Mouse (Mus musculus) midbrain, embryonic 13.5 days (tissue): ENCODE data around the gene Rab3c. TPM values are rescaled to one million over a fixed set of nuclear protein-coding genes. Genes with fewer than 3 reads are reported as not detected.

ENCODE experiments used
- ATAC-seq: fragments of 200-750 bp; cut with Nextera tagmentation; 2 replicates; pipeline ENCODE4 v1.8.0; 2017; ENCODE audit warnings: mild to moderate bottlenecking, moderate TSS enrichment, moderate library complexity
- H3K27ac ChIP-seq: fragments of 300-500 bp; sonication (generic); 2 replicates; pipeline ENCODE4 v1.5.1; 2015; ENCODE audit warnings: inconsistent platforms, mild to moderate bottlenecking, moderate library complexity
- H3K27me3 ChIP-seq: fragments of 300-500 bp; sonication (generic); 2 replicates; pipeline ENCODE4 v1.6.1; 2015; ENCODE audit warnings: mild to moderate bottlenecking, inconsistent platforms
- H3K36me3 ChIP-seq: fragments of 300-500 bp; sonication (generic); 2 replicates; pipeline ENCODE4 v1.6.1; 2015; ENCODE audit warnings: mild to moderate bottlenecking, inconsistent platforms
- H3K4me1 ChIP-seq: fragments of 300-500 bp; sonication (generic); replicated peaks from 2 replicates; pipeline ENCODE4 v1.6.1; 2015; ENCODE audit warnings: inconsistent platforms
- H3K4me2 ChIP-seq: fragments of 300-500 bp; sonication (generic); replicated peaks from 2 replicates; pipeline ENCODE4 v1.6.1; 2015; ENCODE audit warnings: moderate library complexity, mild to moderate bottlenecking, inconsistent platforms
- H3K4me3 ChIP-seq: fragments of 300-500 bp; sonication (generic); replicated peaks from 2 replicates; pipeline ENCODE4 v1.5.1; 2015; ENCODE audit warnings: mild to moderate bottlenecking, inconsistent platforms
- H3K9ac ChIP-seq: fragments of 300-500 bp; sonication (generic); replicated peaks from 2 replicates; pipeline ENCODE4 v1.6.1; 2015; ENCODE audit warnings: mild to moderate bottlenecking, inconsistent platforms
- H3K9me3 ChIP-seq: fragments of 300-500 bp; sonication (generic); 2 replicates; pipeline ENCODE4 v1.6.1; 2016; ENCODE audit warnings: mild to moderate bottlenecking, inconsistent platforms
- WGBS: fragments of 180-500 bp; shearing (Covaris S2); methylation state at CpG from one replicate; pipeline ENCODE4 v1.1.7; 2015; 5-methylcytosine and 5-hydroxymethylcytosine counted together
- polyA plus RNA-seq: library from polyadenylated mRNA; unstranded; fragments of >200 nt; fragmentation: Nextera tagmentation; extraction: Ambion mirVana; gene quantifications from 2 replicates; pipeline ENCODE4 v1.2.1, GENCODE M21; 2015

Rab3c gene
- polyA plus RNA-seq, 1 experiment from 2014 or later = 215 TPM

GRCm38 (mm10) chr13:110034885-110035284 is 245.9 kb downstream of the Rab3c start:
- Histone ChIP-seq H3K36me3 (no peaks in the 10 kb centered on the region), H3K27me3 (no peaks in the 10 kb centered on the region), H3K9me3 (no peaks in the 10 kb centered on the region), H3K9ac (no peak overlapping the region), H3K4me1 (no peaks in the 10 kb centered on the region), H3K27ac (no peak overlapping the region), H3K4me3 (no peak overlapping the region), H3K4me2 (no peak overlapping the region)
- no peak for ATAC-seq
- 82% methylated on average over 6 of the region's 6 CpGs for WGBS

DNA sequence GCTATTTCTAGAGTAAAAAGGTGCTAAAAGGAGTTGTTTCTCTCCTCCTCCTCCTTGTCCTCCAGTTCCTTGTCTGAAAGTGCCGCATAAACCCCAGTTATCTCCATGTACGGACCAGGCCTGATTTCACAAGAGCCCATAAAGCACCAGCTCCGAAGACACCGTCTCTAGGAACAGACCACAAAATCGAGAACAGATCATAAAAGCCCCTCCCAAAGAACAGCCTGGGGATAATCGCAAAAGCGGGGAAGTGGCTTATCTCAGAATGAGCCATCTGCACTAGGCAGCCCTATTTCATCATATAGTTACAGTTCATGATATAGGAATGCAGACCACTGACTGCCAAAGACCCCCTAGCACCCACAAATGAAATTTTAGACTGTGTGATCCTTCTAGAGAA is 246.8 kb downstream of the Rab3c start:
- H3K27ac ChIP-seq = no peak overlapping the region
- H3K4me2 ChIP-seq = no peak overlapping the region
- no peaks in the 10 kb centered on the region for H3K4me1 ChIP-seq
- WGBS = 89% methylated on average over 7 of the region's 7 CpGs
- H3K27me3 ChIP-seq = no peaks in the 10 kb centered on the region
- H3K9ac ChIP-seq = no peak overlapping the region
- H3K9me3 ChIP-seq = no peaks in the 10 kb centered on the region
- no peaks in the 10 kb centered on the region for H3K36me3 ChIP-seq
- H3K4me3 ChIP-seq = no peak overlapping the region
- ATAC-seq = no peak

DNA sequence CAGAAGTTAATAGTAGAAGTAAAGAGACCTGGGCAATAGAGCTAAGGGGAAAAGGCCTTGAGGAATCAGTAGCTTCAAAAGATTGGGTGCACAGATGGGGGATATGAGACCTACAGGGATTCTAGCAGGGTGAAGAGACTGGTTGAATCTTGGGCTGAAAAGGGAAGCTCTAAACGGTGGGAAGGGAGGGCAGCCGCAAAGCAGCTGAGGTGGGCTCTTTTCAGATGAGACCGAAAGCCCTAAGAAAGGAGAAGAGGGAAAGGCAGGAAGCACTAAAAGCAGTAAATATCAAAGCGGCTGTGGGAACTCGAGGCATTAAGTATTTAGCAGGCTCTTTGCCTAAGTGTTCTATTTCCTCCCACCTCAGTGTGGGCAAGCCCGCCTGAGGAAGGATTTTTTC is 248.9 kb downstream of the Rab3c start:
- ATAC-seq = no peak
- WGBS = 41% methylated on average over 6 of the region's 6 CpGs

DNA sequence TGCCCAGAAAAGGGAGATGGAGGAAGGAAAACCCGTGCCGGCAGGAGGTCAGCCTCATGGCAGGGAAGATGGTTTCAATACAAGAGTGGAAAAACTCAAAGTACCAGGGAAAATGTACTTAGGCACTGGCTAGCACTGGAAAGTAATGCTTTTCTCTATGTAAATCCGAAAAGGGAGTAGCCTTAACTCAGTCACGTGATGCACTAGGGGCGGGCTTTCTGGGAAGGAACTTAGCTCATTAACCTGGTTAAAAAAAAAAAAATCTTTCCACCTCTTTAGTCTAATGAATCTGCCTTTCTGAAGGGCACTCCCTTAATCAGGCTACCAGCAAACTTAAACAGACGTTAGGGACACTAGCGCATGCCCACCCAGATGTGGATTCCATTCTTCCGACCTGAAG is 249.7 kb downstream of the Rab3c start:
- no peak for ATAC-seq
- Histone ChIP-seq H3K4me2 (no peak overlapping the region), H3K4me1 (no peaks in the 10 kb centered on the region), H3K36me3 (no peaks in the 10 kb centered on the region), H3K4me3 (no peak overlapping the region), H3K9me3 (no peaks in the 10 kb centered on the region), H3K9ac (no peak overlapping the region), H3K27me3 (no peaks in the 10 kb centered on the region), H3K27ac (no peak overlapping the region)
- WGBS = 82% methylated on average over 8 of the region's 8 CpGs

More for the DNA sequence above, 248.9 kb downstream of the Rab3c start:
- Histone ChIP-seq H3K9me3 (no peaks in the 10 kb centered on the region), H3K9ac (no peak overlapping the region), H3K27me3 (no peaks in the 10 kb centered on the region), H3K27ac (no peak overlapping the region), H3K4me1 (no peaks in the 10 kb centered on the region), H3K4me3 (no peak overlapping the region), H3K36me3 (no peaks in the 10 kb centered on the region), H3K4me2 (no peak overlapping the region)

DNA sequence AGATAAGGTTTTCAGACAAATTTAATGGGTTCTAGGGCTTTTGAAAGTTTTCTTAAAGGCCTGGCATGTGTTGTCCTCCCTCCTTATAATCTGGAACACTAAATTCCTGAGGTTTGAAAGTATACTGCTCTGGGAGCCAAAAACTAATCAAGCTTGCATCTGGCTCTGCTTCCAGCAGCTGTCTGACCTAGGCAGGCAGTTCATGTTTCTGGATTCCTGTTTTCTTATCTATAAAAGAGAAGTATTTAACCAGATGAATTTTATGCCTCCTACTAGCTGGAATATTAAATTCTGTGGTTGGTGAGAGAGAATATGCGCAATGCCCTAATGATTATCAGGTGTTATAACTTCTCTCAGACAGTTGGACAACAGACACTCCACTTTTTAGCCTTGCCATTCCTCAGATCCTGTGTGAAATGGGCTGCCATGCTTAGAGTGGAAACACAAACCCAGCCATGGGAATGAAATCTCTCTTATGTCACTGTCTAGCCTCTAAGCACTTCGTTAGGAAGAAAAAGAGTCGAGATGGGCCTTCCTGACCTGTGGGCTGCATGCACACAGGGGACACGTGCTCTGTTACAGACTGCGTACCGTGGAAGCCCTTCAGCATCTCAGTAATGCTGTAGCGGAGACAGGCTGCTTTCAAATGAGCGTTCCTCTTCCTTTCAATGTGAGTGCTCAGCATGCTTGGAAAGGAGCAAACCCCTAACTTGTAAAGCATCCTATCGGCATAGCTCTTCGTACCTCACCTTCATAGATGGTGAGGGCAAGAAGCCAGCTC is 256.2 kb downstream of the Rab3c start:
- H3K27me3 ChIP-seq = no peaks in the 10 kb centered on the region
- no peak overlapping the region for H3K4me3 ChIP-seq
- no peaks in the 10 kb centered on the region for H3K36me3 ChIP-seq
- peaks cover 5% of the 10 kb centered on the region for H3K4me1 ChIP-seq
- no peak overlapping the region for H3K9ac ChIP-seq
- H3K9me3 ChIP-seq = no peaks in the 10 kb centered on the region
- no peak overlapping the region for H3K27ac ChIP-seq
- H3K4me2 ChIP-seq = no peak overlapping the region
- 80% methylated on average over 10 of the region's 10 CpGs for WGBS
- ATAC-seq = no peak

DNA sequence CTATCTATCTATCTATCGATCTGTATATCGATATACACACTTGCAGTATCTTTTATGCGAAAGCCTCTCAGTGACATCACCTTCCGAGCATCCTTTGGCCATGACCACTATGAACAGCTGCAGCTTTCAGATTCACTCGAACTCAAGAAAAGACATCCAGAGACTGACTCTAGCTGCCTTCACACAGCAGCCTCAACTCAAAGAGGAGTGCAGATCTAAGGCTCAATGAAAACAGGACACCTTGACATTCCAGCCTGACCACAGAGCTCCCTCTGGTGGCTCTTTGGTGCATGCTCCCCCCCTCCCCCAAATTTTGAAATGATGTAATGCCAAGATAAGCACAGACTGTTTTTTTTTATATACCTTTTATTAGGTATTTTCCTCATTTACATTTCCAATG is 257.8 kb downstream of the Rab3c start:
- no peaks in the 10 kb centered on the region for H3K27me3 ChIP-seq
- H3K4me1 ChIP-seq = peaks cover 16% of the 10 kb centered on the region
- WGBS = 82% methylated on average over 5 of the region's 5 CpGs
- no peak overlapping the region for H3K4me2 ChIP-seq
- no peaks in the 10 kb centered on the region for H3K9me3 ChIP-seq
- H3K4me3 ChIP-seq = no peak overlapping the region
- ATAC-seq = no peak
- no peak overlapping the region for H3K27ac ChIP-seq
- H3K36me3 ChIP-seq = no peaks in the 10 kb centered on the region
- no peak overlapping the region for H3K9ac ChIP-seq

GRCm38 (mm10) chr13:110019774-110020173 is 261.0 kb downstream of the Rab3c start:
- H3K9me3 ChIP-seq = no peaks in the 10 kb centered on the region
- H3K4me1 ChIP-seq = peaks cover 21% of the 10 kb centered on the region
- no peaks in the 10 kb centered on the region; the same call in none of the 2 replicates for H3K27me3 ChIP-seq
- H3K4me2 ChIP-seq = peak overlapping the region; percentile 80
- no peaks in the 10 kb centered on the region for H3K36me3 ChIP-seq
- H3K4me3 ChIP-seq = peak overlapping the region; percentile 39; the same call in 1 of the 2 replicates
- 27% methylated on average over 9 of the region's 9 CpGs for WGBS
- peak; percentile 49 for ATAC-seq
- H3K27ac ChIP-seq = peak overlapping the region; percentile 81
- H3K9ac ChIP-seq = 0 out of 2 replicates have a peak overlapping the region, but pooled peaks have one; percentile 65

DNA sequence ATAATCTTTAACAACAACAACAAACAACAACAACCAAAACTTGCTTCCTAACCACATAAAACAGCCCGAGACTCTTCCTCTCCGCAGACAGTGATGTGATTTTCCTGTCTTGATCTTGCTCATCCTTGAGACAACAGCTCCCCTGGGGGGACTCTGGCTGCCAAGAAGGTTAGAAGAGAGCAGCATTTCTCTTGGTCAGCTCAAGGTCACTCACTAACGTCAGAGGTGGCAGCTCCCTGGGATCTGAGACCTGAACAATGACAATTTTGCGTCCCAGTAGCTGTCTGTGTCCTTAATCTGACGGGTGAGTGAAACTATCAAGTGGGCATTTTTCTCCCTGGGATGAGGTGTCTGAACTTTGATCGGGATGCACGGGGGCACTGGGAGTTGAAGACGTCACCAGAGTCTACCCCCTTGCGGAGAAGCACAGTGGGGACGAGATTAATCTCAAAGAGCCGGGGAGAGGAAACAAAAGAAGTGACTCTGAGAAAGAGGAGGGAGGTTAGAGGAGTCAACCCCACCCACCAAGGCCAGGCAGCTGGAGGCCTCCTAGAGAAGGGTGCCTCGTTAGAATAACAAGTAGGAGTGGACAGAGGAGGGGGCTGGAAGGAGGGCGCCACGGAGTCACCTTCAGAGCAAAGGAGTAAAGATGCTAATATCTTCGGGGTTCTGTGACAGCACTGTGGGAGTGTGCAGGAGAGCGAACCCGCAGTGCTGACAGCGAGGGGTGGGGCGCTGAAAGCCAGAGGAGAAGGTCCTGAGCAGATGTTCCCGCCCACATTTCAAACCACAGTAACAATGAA is 261.7 kb downstream of the Rab3c start:
- ATAC-seq = peak; percentile 73
- Histone ChIP-seq H3K36me3 (no peaks in the 10 kb centered on the region), H3K4me3 (peak overlapping the region; percentile 39), H3K9me3 (no peaks in the 10 kb centered on the region), H3K27ac (peak overlapping the region; percentile 81), H3K27me3 (no peaks in the 10 kb centered on the region; the same call in none of the 2 replicates), H3K4me2 (peak overlapping the region; percentile 80), H3K9ac (peak overlapping the region; percentile 65), H3K4me1 (peaks cover 21% of the 10 kb centered on the region)
- 1% methylated on average over 20 of the region's 20 CpGs for WGBS

- H3K9me3 ChIP-seq = no peaks in the 10 kb centered on the region
- peak overlapping the region; percentile 80 for H3K4me2 ChIP-seq
- H3K27ac ChIP-seq = peak overlapping the region; percentile 81
- under 1% methylated on average over 17 of the region's 17 CpGs for WGBS
- H3K36me3 ChIP-seq = no peaks in the 10 kb centered on the region
- ATAC-seq = peak; percentile 81
- H3K27me3 ChIP-seq = no peaks in the 10 kb centered on the region; the same call in none of the 2 replicates
- H3K9ac ChIP-seq = peak overlapping the region; percentile 65
- H3K4me1 ChIP-seq = peaks cover 21% of the 10 kb centered on the region
- peak overlapping the region; percentile 39 for H3K4me3 ChIP-seq
Measured at GRCm38 (mm10) chr13:110018431-110018901, 262.3 kb downstream of the Rab3c start.

GRCm38 (mm10) chr13:110012029-110012428 is 268.8 kb downstream of the Rab3c start:
- no peak; the same call in 1 of the 2 replicates for ATAC-seq
- no peak overlapping the region for H3K27ac ChIP-seq

DNA sequence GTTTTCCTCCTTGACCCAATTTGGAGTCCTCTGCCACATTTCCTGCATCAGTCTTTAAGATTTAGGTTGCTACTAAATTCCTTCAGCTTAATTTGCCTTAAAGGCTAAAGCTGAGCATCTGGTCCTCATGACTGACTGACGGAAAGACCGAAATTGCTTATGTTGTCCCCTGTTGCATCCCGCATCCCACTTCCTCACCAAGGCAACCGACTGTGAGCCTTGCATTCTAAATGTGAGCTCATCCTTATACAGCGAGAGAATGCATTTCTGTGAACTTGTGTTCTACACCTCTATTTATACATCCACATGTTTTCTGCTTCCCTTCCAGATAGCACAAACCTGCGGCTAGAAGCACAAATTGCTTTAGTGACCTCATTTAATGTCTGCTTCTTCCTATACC is 269.9 kb downstream of the Rab3c start:
- no peak overlapping the region for H3K4me3 ChIP-seq
- no peak overlapping the region for H3K4me2 ChIP-seq
- H3K4me1 ChIP-seq = peaks cover 18% of the 10 kb centered on the region
- no peak for ATAC-seq
- no peak overlapping the region for H3K9ac ChIP-seq
- H3K27me3 ChIP-seq = no peaks in the 10 kb centered on the region
- no peaks in the 10 kb centered on the region for H3K9me3 ChIP-seq
- WGBS = 63% methylated on average over 6 of the region's 6 CpGs
- H3K27ac ChIP-seq = no peak overlapping the region
- no peaks in the 10 kb centered on the region for H3K36me3 ChIP-seq

More at GRCm38 (mm10) chr13:110012029-110012428, 268.8 kb downstream of the Rab3c start:
- H3K4me1 ChIP-seq = peaks cover 18% of the 10 kb centered on the region
- no peaks in the 10 kb centered on the region for H3K36me3 ChIP-seq
- H3K9me3 ChIP-seq = no peaks in the 10 kb centered on the region
- no peak overlapping the region for H3K9ac ChIP-seq
- no peak overlapping the region for H3K4me3 ChIP-seq
- H3K27me3 ChIP-seq = no peaks in the 10 kb centered on the region; the same call in 1 of the 2 replicates
- 68% methylated on average over 4 of the region's 4 CpGs for WGBS
- no peak overlapping the region for H3K4me2 ChIP-seq

- Histone ChIP-seq H3K9me3 (no peaks in the 10 kb centered on the region), H3K9ac (no peak overlapping the region), H3K4me3 (no peak overlapping the region), H3K4me1 (peaks cover 18% of the 10 kb centered on the region), H3K27me3 (no peaks in the 10 kb centered on the region), H3K27ac (peak overlapping the region; percentile 49), H3K4me2 (no peak overlapping the region), H3K36me3 (no peaks in the 10 kb centered on the region)
- ATAC-seq = peak; percentile 82
- WGBS = 18% methylated on average over 8 of the region's 8 CpGs
Measured at GRCm38 (mm10) chr13:110008539-110008938, 272.3 kb downstream of the Rab3c start.
